Mouse (Mus musculus) retina, adult 2 months (tissue): Measurements from ENCODE around the gene Hadha.
A peak's percentile ranks its signal among the peaks of the same experiment; 100 is the strongest.

ENCODE experiments used
- DNase-seq: peaks from one replicate; pipeline ENCODE4 v3.0.0-alpha.2; 2012; ENCODE audit warnings: low read depth, low spot score

Gene Hadha

DNA sequence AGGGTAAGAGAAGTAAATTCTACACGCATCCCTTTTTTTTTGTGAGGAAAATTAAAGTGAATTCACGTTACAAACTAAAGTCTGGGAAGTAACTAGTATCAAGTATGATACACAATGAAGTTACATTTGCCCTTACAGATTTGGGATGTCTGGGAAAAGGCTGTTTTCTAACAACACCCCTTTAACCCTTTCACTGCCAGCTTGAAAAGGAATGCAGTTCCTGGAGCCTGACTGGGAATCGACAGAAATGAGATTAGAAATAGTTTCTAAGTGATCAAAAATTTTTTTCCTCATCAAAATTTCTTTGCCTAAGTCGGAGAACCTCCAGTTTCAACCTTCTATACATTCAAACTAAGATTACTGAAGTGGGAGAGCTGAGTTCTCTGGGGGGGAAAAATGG is 949 bp downstream of the Hadha start:
- DNase-seq, result no peak

DNA sequence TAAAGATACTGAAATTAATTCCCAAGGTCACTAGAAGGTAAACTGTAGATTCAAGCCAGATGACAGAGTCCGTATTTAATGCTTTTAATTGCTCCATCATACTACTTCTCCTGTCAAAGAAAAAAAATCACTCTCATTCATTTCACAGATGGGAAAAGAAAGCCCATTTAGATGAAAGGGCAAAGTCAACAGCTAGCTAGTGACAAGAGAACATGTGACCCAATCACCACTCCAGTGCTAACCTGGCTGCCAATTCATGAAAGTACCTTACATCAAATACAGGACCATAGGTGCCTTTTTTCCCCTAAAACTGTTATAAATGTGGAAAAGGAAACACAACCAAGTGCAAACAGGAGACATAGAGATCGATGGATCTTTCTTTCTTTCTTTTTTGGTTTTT is 1.7 kb downstream of the Hadha start:
- no peak for DNase-seq

DNA sequence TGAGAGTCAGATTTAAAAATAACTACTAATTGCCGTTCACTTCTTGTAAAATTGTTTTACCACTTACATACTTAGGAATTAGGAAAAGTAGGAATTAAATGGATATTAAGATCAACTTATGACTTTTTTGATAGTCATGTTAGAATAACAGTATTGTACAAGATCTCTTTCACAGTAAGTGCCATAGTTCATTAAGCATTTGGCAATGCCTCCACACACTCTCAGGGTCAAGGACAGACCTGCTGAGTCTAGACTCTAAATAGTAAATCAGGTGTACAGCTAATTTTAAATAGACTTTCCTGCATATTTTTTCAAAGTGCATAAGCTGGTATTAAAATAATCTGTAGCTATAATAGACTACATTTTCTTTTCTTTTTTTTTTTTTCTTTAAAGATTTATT is 2.5 kb downstream of the Hadha start:
- DNase-seq, result no peak

DNA sequence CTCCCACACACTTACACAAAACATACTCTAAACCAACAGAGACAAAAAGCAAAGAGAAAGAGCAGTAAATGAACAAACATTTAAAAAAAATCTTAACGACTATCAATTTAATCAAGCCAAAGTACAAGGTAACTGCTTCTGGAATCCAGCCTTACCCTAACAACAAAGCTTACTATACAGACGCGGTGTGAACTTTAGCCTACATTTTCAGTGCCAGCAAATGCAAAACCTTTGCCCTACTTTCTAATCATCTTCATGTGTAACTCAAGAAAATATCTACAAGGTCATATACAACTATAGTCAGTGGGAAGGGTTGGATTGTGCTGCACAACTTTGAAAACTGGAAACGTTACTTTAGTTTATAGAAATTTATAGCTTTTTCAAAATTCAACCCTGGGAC is 3.0 kb downstream of the Hadha start:
- no peak for DNase-seq

DNA sequence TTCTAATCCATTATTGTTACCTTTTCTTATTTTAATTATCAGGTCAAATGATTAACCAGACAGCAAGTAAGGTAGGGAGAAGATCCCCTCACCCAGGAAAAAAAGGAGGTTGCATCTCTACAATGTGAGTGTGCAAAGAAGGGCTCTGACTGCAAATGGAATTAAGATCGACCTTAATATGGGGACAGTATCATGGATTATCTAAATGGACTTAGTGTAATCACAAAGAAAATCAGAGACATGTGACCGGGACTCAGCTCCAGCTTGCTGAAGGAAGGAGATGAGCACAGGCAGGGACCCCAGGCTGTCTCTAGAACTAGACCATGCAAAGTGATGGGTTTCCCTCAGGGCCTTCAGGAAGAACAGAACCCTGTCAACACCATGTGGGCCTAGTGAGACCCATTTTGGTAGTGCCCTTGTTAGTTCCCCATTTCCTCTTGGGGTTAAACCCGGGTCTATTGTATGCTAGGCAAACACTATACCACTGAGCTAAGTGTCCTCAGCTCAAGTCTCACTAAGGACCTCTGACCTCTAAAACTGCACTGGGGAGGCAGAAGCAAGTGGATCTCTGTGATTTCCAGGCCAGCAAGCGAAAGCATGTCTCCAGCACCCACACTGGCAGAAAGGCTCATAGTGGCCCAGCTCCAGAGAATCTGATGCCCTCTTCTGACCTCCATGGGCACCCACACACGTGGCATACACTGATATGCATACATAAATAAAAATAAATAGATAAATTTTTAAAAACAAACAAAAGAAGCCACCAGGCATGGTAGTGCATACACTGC is 6.6 kb downstream of the Hadha start:
- peak; percentile 58 for DNase-seq

DNA sequence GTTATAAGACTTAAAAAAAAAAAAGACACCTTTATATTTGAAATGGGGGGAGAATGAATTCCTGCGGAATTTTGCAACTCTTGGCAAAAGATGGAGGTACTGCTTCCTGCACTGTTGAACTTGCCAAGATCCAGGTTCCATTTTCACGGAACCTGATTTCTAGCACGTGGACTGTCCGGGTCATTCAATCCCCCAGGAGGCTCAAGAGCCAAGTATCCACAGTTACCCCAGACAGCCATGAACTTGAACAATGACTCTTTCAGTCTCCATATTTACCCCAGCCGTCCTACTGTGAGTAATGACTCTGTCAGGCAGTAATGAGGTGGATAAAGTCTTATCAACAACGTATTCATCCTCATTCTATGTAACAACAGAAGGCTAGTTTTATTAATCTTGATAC is 8.4 kb downstream of the Hadha start:
- no peak for DNase-seq

DNA sequence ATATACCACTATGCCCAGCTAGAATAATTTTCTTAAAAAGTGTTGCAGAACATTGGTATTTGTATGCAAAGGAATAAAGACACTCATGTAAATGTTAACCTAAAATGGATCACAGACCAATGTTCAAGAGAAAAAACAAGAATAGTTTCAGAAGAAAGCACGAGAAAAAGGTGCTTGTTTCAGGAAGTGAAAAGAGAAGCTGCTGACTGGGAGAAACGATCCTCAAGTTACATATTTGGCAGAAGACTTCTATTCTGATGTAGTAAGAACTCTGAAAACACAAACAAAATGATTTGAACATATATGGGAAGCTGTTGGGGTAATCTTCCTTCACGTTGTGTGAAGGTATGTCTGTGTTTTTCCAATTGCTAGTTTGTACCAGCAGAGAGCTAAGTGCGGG is 16.8 kb downstream of the Hadha start:
- no peak for DNase-seq

DNA sequence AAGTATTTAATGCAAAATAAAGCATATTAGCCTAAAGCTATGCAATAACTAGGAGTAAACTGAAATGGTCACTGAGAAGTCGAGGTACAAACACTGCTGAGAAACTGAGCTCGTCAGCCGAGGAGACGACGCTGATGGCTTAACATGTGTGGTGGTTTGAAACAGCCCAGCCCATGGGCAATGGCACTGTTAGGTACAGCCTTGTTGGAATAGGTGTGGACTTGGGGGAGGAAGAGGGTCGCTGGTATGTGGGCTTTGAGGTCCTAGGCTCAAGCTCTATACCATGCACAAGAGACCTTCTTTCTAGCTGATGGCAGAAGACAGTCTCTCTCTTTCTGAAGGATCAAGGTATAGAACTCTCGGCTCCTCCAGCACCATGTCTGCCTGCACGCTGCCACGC is 17.7 kb downstream of the Hadha start:
- no peak for DNase-seq

DNA sequence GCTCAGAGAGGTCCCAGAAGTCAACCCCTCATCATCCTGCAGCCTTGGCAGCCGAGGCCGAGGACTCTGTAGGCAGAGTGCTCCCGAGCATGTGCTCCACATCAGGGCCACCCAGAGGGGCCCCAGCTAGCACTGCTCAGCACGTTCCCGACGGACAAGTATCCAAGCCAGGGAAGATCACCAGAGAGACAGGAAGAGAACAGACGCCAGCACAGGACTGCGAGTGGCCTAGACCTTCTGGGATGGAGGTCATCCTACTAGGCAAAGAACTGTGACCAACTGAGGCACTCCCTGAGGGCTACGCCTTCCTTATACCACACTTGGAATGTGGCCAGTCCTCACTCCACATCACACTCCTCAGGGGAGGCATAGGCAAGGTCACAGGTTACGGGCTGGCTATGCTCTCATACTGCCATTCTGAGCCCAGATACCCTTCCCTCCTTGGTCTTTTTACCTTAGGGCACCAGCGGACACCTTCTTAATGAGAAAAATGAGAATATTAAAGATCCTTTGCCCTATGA is 19.2 kb downstream of the Hadha start:
- no peak for DNase-seq

DNA sequence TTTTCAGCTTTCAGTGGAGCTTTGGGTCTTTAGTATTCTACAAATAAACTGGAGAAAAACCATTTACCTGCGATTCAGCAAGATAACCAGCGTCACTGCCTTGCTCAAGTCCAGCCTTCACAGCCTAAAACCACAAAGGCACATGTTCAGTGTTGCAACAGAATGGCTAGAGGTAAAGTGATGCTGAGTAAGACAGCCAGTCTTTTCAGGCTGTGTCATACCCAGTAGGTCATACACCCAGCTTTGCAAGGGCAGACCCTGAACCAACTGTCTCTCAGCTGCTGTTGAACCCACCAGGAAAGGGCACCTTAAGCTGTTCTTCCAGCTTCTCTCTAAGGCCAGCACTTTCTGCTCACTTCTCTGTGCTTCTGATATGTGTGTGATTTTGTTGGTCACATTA is 22.8 kb downstream of the Hadha start:
- no peak for DNase-seq

DNA sequence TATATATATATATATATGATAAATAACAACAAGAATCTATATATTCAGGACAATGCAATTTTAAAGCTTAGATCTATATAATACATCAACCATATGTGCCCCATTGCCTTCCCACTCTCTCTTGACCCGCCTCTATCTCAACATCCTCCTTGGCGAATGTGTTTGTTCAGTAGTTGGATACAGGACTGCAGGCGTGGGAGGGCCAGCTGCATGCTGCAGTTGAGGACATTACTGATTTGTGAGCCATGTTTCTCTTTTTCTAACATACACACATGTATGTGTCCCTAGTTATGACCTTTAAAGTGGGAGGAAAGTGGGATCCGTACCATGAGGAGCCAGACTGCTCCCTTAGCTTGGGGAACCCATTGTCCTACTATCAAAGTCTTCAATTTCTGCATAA is 23.7 kb downstream of the Hadha start:
- DNase-seq, result no peak

DNA sequence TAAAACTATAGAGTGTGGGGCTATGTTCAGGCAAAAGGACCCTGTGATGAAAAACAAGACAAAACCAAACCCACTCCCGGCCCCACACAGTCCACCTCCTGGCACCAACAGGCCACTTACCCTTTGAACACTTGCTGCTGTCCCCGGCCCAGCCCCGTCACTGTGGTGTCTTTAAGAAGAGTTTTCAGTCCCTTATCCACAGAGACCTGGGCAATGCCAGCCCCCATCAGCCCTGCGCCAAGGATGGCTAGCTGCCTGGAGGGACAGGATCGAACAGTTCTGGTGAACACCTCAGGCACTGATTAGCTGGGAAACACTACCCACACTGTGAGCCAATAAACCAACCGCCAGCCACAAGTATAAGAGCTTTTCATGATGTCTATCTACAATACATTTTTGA is 26.3 kb downstream of the Hadha start:
- DNase-seq, result no peak

DNA sequence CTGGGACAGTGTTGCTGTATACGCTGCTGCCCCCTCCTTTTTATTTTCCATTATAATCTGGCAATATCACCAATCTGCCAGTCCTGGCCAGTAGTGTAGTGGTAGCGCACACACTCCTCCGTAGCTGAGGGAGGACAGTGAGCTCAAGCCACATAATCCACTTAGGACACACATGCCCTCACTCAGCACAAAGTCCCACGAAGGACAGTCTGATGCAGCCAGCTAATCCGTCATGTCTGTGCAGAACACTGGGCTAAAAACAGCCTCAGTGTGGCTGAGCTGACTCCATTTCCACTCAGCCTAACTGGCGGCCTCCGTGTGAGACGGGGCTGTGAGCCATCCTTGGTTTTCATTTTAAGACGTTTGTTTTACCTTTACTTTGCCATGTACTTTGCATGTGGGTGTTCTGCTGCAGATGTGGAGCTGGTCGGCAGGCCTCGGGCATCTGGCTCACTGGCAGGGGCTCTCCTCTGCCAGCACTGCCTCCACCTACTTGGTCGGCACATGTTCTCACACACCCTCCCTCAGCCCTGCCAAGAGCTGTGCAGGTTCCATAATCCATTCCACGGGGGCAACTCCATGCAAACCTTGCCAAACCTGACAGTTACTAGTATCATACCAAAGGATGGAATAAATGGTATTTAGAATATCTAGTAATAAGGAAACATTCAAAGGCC is 26.9 kb downstream of the Hadha start:
- peak; percentile 77 for DNase-seq

DNA sequence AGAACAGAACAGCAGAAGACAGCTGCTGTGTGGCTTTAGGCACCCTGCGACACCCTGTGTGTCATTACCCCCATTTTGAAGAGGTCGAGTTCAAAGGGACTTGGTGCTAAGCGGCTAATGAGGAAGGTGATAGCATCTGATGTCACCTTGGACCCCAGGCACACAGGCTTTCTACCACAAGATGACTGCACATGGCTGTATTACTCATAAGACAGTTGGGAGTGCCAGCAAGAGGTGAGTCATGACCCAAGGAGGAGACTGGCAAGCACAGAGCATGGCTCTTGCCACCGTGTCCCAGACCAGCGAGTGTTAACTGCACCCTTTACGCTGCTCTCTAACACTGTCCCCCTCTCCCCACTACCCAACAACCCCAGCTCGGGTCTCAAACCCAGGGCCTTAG is 28.2 kb downstream of the Hadha start:
- DNase-seq, result no peak

DNA sequence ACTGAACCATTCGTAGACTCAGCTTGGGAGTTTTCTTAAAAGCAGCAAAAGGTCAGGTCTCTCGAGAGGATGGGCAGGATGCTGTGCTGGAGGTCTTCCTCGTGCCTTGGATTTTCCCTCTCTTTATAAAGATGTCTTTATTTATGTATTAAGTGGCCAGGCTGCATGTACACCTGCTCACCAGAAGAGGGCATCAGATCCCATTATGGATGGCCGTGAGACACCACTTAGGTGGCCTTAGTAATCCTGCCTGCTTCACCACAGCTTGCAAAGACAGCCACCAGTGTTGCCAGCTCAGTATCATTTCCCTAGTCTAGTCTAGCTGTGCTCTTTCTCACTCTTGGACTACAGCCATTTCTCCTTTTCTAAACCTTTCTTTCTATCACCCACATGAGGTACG is 29.4 kb downstream of the Hadha start:
- peak; percentile 51 for DNase-seq

DNA sequence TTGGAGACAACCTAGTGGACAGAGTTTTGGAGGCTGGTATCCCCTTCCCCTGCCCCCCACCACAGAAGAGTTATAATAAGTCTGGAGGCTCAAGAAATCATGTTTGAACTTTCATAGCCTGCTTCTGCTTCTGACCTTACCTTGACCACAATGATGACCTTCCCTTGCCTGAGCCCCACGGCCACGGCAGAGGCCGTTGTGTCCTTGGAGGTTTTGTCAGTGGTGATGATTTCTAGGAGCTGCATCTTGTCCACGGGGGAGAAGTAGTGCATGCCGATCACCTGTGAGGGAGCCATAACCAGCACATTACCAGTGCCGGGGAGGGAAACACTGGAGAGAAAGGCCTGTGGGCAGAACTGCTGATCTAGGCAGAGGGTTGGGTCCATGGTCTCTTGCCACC is 32.5 kb downstream of the Hadha start:
- DNase-seq, result no peak

DNA sequence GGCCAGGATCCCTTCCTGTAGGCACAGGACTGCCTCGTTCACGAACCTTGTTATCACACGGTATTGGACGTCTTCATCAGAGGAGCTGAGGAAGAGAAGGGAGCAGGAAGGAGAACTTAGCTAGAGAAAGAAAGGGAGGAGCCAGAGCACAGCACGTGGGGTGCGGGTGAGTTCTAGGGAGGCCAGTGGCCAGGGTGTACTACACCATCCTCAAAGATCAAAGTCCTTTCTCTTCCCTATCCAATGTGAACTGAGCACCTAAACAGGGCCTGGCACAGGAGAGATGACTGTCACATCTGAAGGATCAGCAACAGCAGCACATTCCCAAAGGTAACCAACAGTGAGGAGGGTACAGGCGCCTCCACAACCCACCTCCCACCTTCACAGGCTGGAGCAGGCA is 34.9 kb downstream of the Hadha start:
- no peak for DNase-seq

DNA sequence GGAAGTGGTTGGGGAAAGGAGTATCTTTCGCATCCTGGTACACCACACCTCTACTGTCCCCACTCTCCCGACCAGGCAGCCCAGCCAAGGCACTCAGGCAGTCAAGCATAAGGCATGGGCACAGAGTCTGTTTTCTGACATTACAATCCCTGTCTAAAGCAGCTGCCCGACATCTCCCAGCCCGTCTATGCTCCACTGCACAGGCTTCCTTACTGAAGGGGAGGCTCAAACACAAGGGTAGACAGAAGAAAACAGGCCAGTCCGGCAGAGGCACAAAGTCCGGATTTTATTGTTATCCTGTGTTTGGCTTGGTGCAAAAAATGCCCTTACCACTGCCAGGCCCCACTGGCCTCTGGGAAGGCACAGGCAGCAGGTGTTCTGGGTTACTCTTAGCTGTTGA is 35.8 kb downstream of the Hadha start:
- no peak for DNase-seq

DNA sequence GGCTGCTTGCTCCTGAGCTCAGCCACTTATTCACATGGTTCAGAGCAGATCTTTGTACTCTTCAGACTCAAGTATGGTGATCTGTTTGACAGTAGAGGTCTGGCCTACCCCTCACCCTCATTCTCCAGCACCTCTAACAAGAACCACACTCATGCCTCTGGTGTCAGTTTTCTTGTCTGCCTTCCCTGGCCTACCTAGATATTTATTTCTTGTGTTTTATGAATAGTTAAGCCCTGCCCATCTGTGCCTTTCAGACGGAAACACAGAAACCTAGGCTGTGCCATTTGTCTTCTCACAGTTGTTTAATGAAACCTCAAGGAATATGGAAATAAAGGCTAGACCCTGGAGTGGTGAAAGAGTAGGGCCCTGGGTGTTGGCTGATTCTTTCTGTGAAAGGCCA is 36.9 kb downstream of the Hadha start:
- DNase-seq, result no peak

DNA sequence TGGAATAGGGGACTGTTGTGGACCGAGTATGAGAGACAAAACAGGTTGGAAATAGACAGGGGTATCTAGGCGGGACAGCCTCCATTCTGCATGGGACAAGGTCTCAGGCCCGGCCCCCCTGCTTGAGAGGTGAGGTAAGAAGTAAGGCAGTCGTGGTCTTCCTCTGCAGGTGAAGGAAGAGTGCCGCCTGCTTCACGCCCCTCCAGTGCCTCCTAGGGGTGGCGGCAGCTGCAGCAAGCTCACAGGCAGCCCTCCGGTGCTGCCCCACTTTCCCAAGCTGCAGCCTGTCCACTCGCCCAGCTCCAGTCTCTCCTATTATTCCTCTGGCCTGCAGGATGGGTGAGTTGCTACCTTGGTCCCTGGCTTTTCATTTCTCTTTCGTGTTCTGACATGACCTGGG is 39.2 kb downstream of the Hadha start:
- no peak for DNase-seq

DNA sequence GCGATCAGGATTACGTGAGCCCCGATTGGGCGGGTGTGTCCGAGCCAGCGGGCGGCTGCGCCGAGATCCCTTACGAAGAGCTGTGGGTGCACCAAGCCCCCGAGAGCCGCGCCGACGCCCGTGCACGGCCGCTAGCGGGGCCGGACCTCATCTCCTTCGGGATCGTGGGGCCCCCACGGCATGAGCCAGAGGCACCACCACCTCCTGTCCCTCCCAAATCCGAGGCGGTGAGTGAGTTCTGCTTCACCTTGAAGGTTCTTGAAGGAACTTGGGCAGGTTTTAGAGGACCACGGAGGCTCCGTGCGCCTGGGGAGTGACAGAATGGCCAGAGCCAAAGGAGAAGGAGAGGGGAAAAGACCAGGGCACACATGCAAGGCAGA is 40.2 kb downstream of the Hadha start:
- DNase-seq, result no peak

DNA sequence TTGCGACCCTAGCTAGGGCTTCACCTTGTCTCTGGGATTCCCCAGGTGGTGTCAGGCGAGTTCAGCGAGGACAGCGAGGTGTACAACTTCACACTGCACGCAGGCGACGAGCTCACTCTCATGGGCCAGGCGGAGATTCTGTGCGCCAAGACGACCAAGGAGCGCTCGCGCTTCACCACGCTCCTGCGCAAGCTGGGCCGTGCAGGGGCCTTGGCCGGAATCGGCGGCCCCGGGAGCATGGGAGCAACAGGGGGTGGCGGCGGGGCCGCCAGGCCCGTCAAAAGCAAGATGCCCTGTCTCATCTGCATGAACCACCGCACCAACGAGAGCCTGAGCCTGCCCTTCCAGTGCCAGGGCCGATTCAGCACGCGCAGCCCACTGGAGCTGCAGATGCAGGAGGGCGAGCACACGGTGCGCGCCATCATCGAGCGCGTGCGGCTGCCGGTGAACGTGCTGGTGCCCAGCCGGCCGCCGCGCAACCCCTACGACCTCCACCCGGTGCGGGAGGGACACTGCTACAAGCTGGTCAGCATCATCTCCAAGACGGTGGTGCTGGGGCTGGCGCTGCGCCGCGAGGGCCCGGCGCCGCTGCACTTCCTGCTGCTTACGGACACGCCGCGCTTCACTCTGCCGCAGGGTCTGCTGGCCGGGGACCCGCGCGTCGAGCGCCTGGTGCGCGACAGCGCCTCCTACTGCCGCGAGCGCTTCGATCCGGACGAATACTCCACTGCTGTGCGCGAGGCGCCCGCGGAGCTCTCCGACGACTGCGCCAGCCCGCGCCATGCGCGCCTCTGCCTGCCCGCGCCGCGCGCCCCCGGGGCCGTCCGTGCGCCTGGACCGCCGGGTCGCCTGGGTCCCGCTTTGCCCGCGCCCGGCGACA is 40.8 kb downstream of the Hadha start:
- no peak for DNase-seq
